Mouse (Mus musculus): ENCODE measurements at regions not wholly inside any gene's neighbourhood (a gene's known extent, or its start where the extent isn't known, plus 50 kb on each side); places are given as distances from the start of the nearest gene placed in this dataset.
"Not testable (repeated sequence)": the region's sequence is repeated elsewhere in the genome, so short reads cannot be mapped to it uniquely, and the experiment has no call there.

- Histone ChIP-seq H3K4me2 (replicated peaks) (no peak overlapping the region), H3K27ac (no peak overlapping the region), H3K9me3 (no peaks in the 10 kb centered on the region), H3K9ac (no peak overlapping the region), H3K4me1 (no peaks in the 10 kb centered on the region), H3K36me3 (no peaks in the 10 kb centered on the region), H3K4me3 (no peak overlapping the region), H3K27me3 (replicated peaks) (no peaks in the 10 kb centered on the region)
- no peak for ATAC-seq (ENCODE audit: low FRiP score, low read depth)
- WGBS, result 83% methylated on average over 1 of the region's 1 CpGs
Observed at GRCm38 (mm10) chr14:17427751-17428150, 232.3 kb upstream of the Thrb start.

GRCm38 (mm10) chr14:17429157-17429556, 230.9 kb upstream of the Thrb start:
- Histone ChIP-seq H3K9ac (no peak overlapping the region), H3K4me3 (no peak overlapping the region), H3K27me3 (replicated peaks) (no peaks in the 10 kb centered on the region), H3K36me3 (no peaks in the 10 kb centered on the region), H3K27ac (no peak overlapping the region), H3K4me1 (no peaks in the 10 kb centered on the region), H3K4me2 (replicated peaks) (no peak overlapping the region), H3K9me3 (no peaks in the 10 kb centered on the region)
- WGBS, result 91% methylated on average over 3 of the region's 3 CpGs
- ATAC-seq (ENCODE audit: low FRiP score, low read depth), result no peak

- 81% methylated on average over 1 of the region's 1 CpGs for WGBS
- Histone ChIP-seq H3K9me3 (no peaks in the 10 kb centered on the region), H3K36me3 (no peaks in the 10 kb centered on the region), H3K27me3 (replicated peaks) (no peaks in the 10 kb centered on the region), H3K4me1 (no peaks in the 10 kb centered on the region), H3K9ac (no peak overlapping the region), H3K27ac (no peak overlapping the region), H3K4me3 (no peak overlapping the region), H3K4me2 (replicated peaks) (no peak overlapping the region)
- no peak for ATAC-seq (ENCODE audit: low FRiP score, low read depth)
Observed at GRCm38 (mm10) chr14:17433346-17433745, 226.7 kb upstream of the Thrb start.

GRCm38 (mm10) chr14:17457946-17458345, 202.1 kb upstream of the Thrb start:
- Histone ChIP-seq H3K9me3 (no peaks in the 10 kb centered on the region), H3K4me1 (no peaks in the 10 kb centered on the region), H3K4me3 (no peak overlapping the region), H3K36me3 (no peaks in the 10 kb centered on the region), H3K4me2 (replicated peaks) (no peak overlapping the region), H3K27ac (no peak overlapping the region), H3K9ac (no peak overlapping the region), H3K27me3 (replicated peaks) (no peaks in the 10 kb centered on the region)
- no peak for ATAC-seq (ENCODE audit: low FRiP score, low read depth)
- WGBS, result 68% methylated on average over 2 of the region's 2 CpGs

GRCm38 (mm10) chr14:17478963-17479362, 181.1 kb upstream of the Thrb start:
- H3K4me1 ChIP-seq, result no peaks in the 10 kb centered on the region
- no peak overlapping the region for H3K4me2 ChIP-seq (replicated peaks)
- H3K4me3 ChIP-seq, result no peak overlapping the region
- no peak overlapping the region for H3K27ac ChIP-seq
- 84% methylated on average over 1 of the region's 1 CpGs for WGBS
- H3K9ac ChIP-seq, result no peak overlapping the region
- no peaks in the 10 kb centered on the region for H3K27me3 ChIP-seq (replicated peaks)
- no peaks in the 10 kb centered on the region for H3K9me3 ChIP-seq
- H3K36me3 ChIP-seq, result no peaks in the 10 kb centered on the region
- ATAC-seq (ENCODE audit: low FRiP score, low read depth), result no peak

- ATAC-seq (ENCODE audit: low FRiP score, low read depth), result no peak
- H3K4me3 ChIP-seq, result no peak overlapping the region
- H3K4me2 ChIP-seq (replicated peaks), result no peak overlapping the region
Observed at GRCm38 (mm10) chr14:17484866-17485265, 175.2 kb upstream of the Thrb start.

GRCm38 (mm10) chr14:17513756-17514155, 146.3 kb upstream of the Thrb start:
- ATAC-seq (ENCODE audit: low FRiP score, low read depth), result no peak

More at GRCm38 (mm10) chr14:17484866-17485265, 175.2 kb upstream of the Thrb start:
- Histone ChIP-seq H3K36me3 (no peaks in the 10 kb centered on the region), H3K27me3 (replicated peaks) (no peaks in the 10 kb centered on the region), H3K27ac (no peak overlapping the region), H3K9me3 (no peaks in the 10 kb centered on the region), H3K9ac (no peak overlapping the region), H3K4me1 (no peaks in the 10 kb centered on the region)

GRCm38 (mm10) chr14:17522696-17523095, 137.4 kb upstream of the Thrb start:
- Histone ChIP-seq H3K4me3 (no peak overlapping the region), H3K36me3 (no peaks in the 10 kb centered on the region), H3K27me3 (replicated peaks) (no peaks in the 10 kb centered on the region), H3K9me3 (no peaks in the 10 kb centered on the region), H3K27ac (no peak overlapping the region), H3K4me1 (no peaks in the 10 kb centered on the region), H3K9ac (no peak overlapping the region), H3K4me2 (replicated peaks) (no peak overlapping the region)
- ATAC-seq (ENCODE audit: low FRiP score, low read depth), result no peak
- 88% methylated on average over 3 of the region's 3 CpGs for WGBS

More at GRCm38 (mm10) chr14:17513756-17514155, 146.3 kb upstream of the Thrb start:
- Histone ChIP-seq H3K4me2 (replicated peaks) (no peak overlapping the region), H3K4me3 (no peak overlapping the region), H3K9me3 (no peaks in the 10 kb centered on the region), H3K4me1 (no peaks in the 10 kb centered on the region), H3K36me3 (no peaks in the 10 kb centered on the region), H3K9ac (no peak overlapping the region), H3K27ac (no peak overlapping the region), H3K27me3 (replicated peaks) (no peaks in the 10 kb centered on the region)
- 72% methylated on average over 1 of the region's 1 CpGs for WGBS

- 77% methylated on average over 4 of the region's 4 CpGs for WGBS
- no peak for ATAC-seq (ENCODE audit: low FRiP score, low read depth)
Observed at GRCm38 (mm10) chr14:17523916-17524315, 136.1 kb upstream of the Thrb start.

GRCm38 (mm10) chr14:17539322-17539721, 120.7 kb upstream of the Thrb start:
- H3K4me3 ChIP-seq, result no peak overlapping the region
- H3K9ac ChIP-seq, result no peak overlapping the region
- WGBS, result 97% methylated on average over 1 of the region's 1 CpGs
- H3K27me3 ChIP-seq (replicated peaks), result no peaks in the 10 kb centered on the region
- H3K4me2 ChIP-seq (replicated peaks), result no peak overlapping the region
- H3K9me3 ChIP-seq, result no peaks in the 10 kb centered on the region
- no peak overlapping the region for H3K27ac ChIP-seq
- no peak for ATAC-seq (ENCODE audit: low FRiP score, low read depth)
- no peaks in the 10 kb centered on the region for H3K4me1 ChIP-seq
- H3K36me3 ChIP-seq, result no peaks in the 10 kb centered on the region

More at GRCm38 (mm10) chr14:17523916-17524315, 136.1 kb upstream of the Thrb start:
- Histone ChIP-seq H3K9me3 (no peaks in the 10 kb centered on the region), H3K9ac (no peak overlapping the region), H3K4me3 (no peak overlapping the region), H3K36me3 (no peaks in the 10 kb centered on the region), H3K27ac (no peak overlapping the region), H3K4me1 (no peaks in the 10 kb centered on the region), H3K27me3 (replicated peaks) (no peaks in the 10 kb centered on the region), H3K4me2 (replicated peaks) (no peak overlapping the region)

GRCm38 (mm10) chr14:17556458-17556857, 103.6 kb upstream of the Thrb start:
- no peak overlapping the region for H3K27ac ChIP-seq
- H3K27me3 ChIP-seq (replicated peaks), result no peaks in the 10 kb centered on the region
- H3K4me2 ChIP-seq (replicated peaks), result no peak overlapping the region
- H3K4me1 ChIP-seq, result no peaks in the 10 kb centered on the region
- no peak for ATAC-seq (ENCODE audit: low FRiP score, low read depth)
- no peaks in the 10 kb centered on the region for H3K36me3 ChIP-seq
- H3K9ac ChIP-seq, result no peak overlapping the region
- WGBS, result 89% methylated on average over 1 of the region's 1 CpGs
- no peaks in the 10 kb centered on the region for H3K9me3 ChIP-seq
- no peak overlapping the region for H3K4me3 ChIP-seq

- H3K9ac ChIP-seq; H3K9me3 ChIP-seq; ATAC-seq (ENCODE audit: low FRiP score, low read depth); H3K4me2 ChIP-seq (replicated peaks); H3K36me3 ChIP-seq; H3K27ac ChIP-seq; H3K4me3 ChIP-seq; H3K4me1 ChIP-seq; H3K27me3 ChIP-seq (replicated peaks): not testable (repeated sequence)
- WGBS, result 52% methylated on average over 3 of the region's 3 CpGs
Observed at GRCm38 (mm10) chr14:17560001-17560400, 100.1 kb upstream of the Thrb start.

GRCm38 (mm10) chr14:17567927-17568326, 92.1 kb upstream of the Thrb start:
- no peak overlapping the region for H3K9ac ChIP-seq
- H3K4me2 ChIP-seq (replicated peaks), result no peak overlapping the region
- ATAC-seq (ENCODE audit: low FRiP score, low read depth), result no peak
- no peak overlapping the region for H3K4me3 ChIP-seq
- H3K4me1 ChIP-seq, result no peaks in the 10 kb centered on the region
- H3K27me3 ChIP-seq (replicated peaks), result no peaks in the 10 kb centered on the region
- H3K27ac ChIP-seq, result no peak overlapping the region
- H3K36me3 ChIP-seq, result no peaks in the 10 kb centered on the region
- 70% methylated on average over 1 of the region's 1 CpGs for WGBS
- H3K9me3 ChIP-seq, result no peaks in the 10 kb centered on the region

Data from neural tube, embryonic 12.5 days (tissue).